Mouse (Mus musculus): ENCODE results near the gene Sik3.

DNA sequence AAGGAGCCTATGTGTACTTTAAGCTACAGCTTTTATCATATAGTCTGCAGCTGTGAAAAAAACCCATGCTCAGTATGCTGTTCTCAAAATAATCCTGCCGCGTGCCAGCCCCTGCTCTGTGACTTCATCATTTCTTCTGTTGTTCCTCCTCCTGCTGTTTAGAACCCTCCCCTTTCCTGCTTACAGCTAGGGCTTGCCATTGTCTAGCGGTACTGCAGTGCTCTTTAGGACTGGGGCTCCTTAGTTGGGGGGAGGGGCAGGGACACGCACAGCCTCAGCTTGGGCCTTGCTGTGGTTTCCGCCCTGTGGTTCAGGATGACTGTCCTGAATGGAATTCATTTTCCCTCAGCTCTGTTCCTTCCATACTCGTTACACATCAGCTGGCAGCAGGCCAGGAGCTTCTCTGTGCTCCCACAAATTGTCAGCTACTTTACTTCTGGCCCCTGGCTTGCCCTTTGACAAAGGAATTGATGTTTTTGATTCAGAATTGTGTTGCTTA, 107.4 kb downstream of the Sik3 start:
- TF ChIP-seq CTCF (IDR thresholded peaks at IDR 0.05; ENCODE audit: extremely low read depth, insufficient read depth, insufficient read length, insufficient replicate concordance) (no peak), POLR2A (IDR thresholded peaks at IDR 0.05; ENCODE audit: low read depth, low read length) (no peak)

Data from spleen, adult 2 months (tissue).